Mouse (Mus musculus) midbrain, embryonic 11.5 days (tissue): ENCODE data around the gene Itga1. TPM values are rescaled to one million over a fixed set of nuclear protein-coding genes. Genes with fewer than 3 reads are reported as not detected.

Experiments
- ATAC-seq: fragments of 200-750 bp; cut with Nextera tagmentation; 2 replicates; pipeline ENCODE4 v1.8.0; 2017; ENCODE audit warnings: moderate TSS enrichment, moderate library complexity; ENCODE audit not compliant: low FRiP score
- DNase-seq: peaks from one replicate; pipeline ENCODE4 v3.0.0; 2015; ENCODE audit warnings: low spot score; ENCODE audit errors: missing footprints
- H3K27ac ChIP-seq: fragments of 300-500 bp; sonication (generic); 2 replicates; pipeline ENCODE4 v1.5.1; 2014; ENCODE audit warnings: low read depth, low read length
- H3K27me3 ChIP-seq: fragments of 300-500 bp; sonication (generic); 2 replicates; pipeline ENCODE4 v1.6.1; 2014; ENCODE audit warnings: mild to moderate bottlenecking, low read length, moderate library complexity, mixed read lengths; ENCODE audit not compliant: control insufficient read depth, insufficient read depth
- H3K36me3 ChIP-seq: fragments of 300-500 bp; sonication (generic); 2 replicates; pipeline ENCODE4 v1.6.1; 2014; ENCODE audit warnings: mild to moderate bottlenecking, low read length, moderate library complexity, mixed read lengths; ENCODE audit not compliant: control insufficient read depth, insufficient read depth
- H3K4me1 ChIP-seq: fragments of 300-500 bp; sonication (generic); 2 replicates; pipeline ENCODE4 v1.6.1; 2014; ENCODE audit warnings: low read length; ENCODE audit not compliant: control insufficient read depth, insufficient read depth
- H3K4me2 ChIP-seq: fragments of 300-500 bp; sonication (generic); 2 replicates; pipeline ENCODE4 v1.6.1; 2014; ENCODE audit warnings: mild to moderate bottlenecking, moderate library complexity
- H3K4me3 ChIP-seq: fragments of 300-500 bp; sonication (generic); 2 replicates; pipeline ENCODE4 v1.5.1; 2014; ENCODE audit warnings: low read depth, low read length
- H3K9ac ChIP-seq: fragments of 300-500 bp; sonication (generic); 2 replicates; pipeline ENCODE4 v1.6.1; 2014; ENCODE audit warnings: low read length
- H3K9me3 ChIP-seq: fragments of 300-500 bp; sonication (generic); 2 replicates; pipeline ENCODE4 v1.6.1; 2016; ENCODE audit warnings: low read length; ENCODE audit not compliant: control insufficient read depth
- WGBS: fragments of 180-500 bp; shearing (Covaris S2); extraction: QIAGEN DNeasy Blood & Tissue Kit; methylation state at CpG from one replicate; pipeline ENCODE4 v1.1.7; 2014; 5-methylcytosine and 5-hydroxymethylcytosine counted together
- polyA plus RNA-seq: library from polyadenylated mRNA; unstranded; fragments of >200 nt; fragmentation: Nextera tagmentation; extraction: Ambion mirVana; gene quantifications from 2 replicates; pipeline ENCODE4 v1.2.1, GENCODE M21; 2014

Itga1 gene
- polyA plus RNA-seq, 1 experiment from 2014 or later: 6.3 TPM

GRCm38 (mm10) chr13:114964233-114964632 lies 137.5 kb downstream of the Itga1 start:
- Histone ChIP-seq H3K4me2 (no peak overlapping the region), H3K4me1 (no peaks in the 10 kb centered on the region), H3K36me3 (no peaks in the 10 kb centered on the region), H3K27ac (no peak overlapping the region), H3K9ac (no peak overlapping the region), H3K27me3 (no peaks in the 10 kb centered on the region), H3K9me3 (no peaks in the 10 kb centered on the region), H3K4me3 (no peak overlapping the region)
- peak; percentile 91 for ATAC-seq
- WGBS: 35% methylated on average over 2 of the region's 2 CpGs
- DNase-seq: peak; percentile 95

DNA sequence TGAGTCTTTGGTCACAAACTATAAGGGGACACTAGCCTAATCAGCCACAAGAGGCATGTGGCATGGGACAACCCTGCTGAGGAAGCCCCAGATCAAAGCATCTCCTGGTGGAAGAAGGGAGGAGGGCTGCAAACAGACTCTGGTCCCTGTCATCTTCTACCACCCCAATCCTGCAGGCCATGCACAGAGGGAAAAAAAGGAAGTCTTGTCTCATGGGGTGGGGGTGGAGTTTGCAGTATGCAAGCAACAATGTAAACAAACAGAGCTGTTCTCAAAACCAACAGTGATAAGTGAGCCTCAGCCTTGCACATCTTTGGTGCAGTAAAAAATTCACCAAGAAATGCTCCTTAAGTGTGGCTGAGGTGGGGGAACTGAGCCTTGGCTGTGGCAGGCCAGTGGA lies 147.2 kb downstream of the Itga1 start:
- no peak overlapping the region for H3K4me3 ChIP-seq
- ATAC-seq (no peak), DNase-seq (no peak)
- H3K4me2 ChIP-seq: no peak overlapping the region
- H3K36me3 ChIP-seq: no peaks in the 10 kb centered on the region
- H3K27me3 ChIP-seq: no peaks in the 10 kb centered on the region
- H3K9me3 ChIP-seq: no peaks in the 10 kb centered on the region
- H3K4me1 ChIP-seq: no peaks in the 10 kb centered on the region
- H3K9ac ChIP-seq: no peak overlapping the region
- no peak overlapping the region for H3K27ac ChIP-seq

DNA sequence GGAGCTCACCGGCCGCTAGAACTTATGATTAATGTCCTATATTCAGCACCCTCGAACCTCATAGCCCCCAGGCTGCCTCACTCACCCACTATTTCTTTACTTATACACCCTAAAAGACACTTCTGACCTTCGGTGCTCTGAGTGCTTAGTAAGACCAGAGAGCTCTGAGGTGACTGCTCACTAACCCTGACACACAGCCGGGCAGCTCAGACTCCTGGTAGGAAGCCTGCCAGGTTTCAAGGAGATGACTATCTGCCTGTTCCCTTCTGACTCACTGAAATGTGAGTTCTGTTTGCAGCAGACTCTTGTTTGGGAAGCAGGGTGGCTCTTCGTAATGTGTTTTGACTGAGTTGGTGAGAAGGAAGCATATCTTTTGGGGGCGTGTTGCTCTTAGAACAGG lies 168.2 kb downstream of the Itga1 start:
- ATAC-seq (no peak), DNase-seq (no peak)
- H3K9ac ChIP-seq: no peak overlapping the region
- no peaks in the 10 kb centered on the region for H3K9me3 ChIP-seq
- H3K4me1 ChIP-seq: peaks cover 9% of the 10 kb centered on the region
- H3K36me3 ChIP-seq: no peaks in the 10 kb centered on the region
- no peak overlapping the region for H3K27ac ChIP-seq
- peaks cover 17% of the 10 kb centered on the region for H3K27me3 ChIP-seq
- H3K4me2 ChIP-seq: no peak overlapping the region
- 92% methylated on average over 7 of the region's 7 CpGs for WGBS
- H3K4me3 ChIP-seq: no peak overlapping the region

DNA sequence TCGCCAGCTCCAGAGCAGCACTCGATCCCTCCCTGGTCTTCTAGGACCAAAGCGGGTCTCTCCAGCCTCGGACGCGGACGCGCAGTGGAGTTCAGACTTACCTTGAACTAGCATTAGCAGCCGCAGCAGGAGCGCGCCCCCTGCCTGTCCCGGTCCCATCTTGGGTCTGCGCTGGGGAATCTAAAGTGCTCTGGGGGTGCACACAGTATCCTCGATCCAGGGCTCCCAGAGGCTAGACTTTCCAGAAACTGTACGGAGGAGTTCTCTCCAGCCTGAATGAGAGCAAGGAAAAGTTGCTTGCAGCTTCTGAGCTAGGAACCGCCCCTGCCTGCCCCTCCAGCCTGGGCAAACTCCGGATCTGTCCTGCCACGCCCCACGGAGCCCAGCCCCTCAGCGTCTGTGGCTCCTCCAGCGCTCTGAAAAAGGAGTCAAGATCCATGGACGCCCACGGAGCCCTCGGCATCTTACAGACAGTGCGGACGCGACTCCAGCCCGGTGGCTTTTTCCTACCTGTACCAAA lies 169.9 kb downstream of the Itga1 start, which contains the start of gene Itga2:
Gene Itga2, minus strand, starts transcription at position 326 of the 520 bp plus-strand sequence.
- ATAC-seq (peak; percentile 83), DNase-seq (peak; percentile 96)
- Histone ChIP-seq H3K4me1 (peaks cover 9% of the 10 kb centered on the region), H3K27ac (no peak within 1 kb of the TSS), H3K36me3 (no peaks in the 10 kb centered on the region), H3K4me2 (peak within 1 kb of the TSS; percentile 72), H3K4me3 (peak within 1 kb of the TSS; percentile 30), H3K9ac (peak within 1 kb of the TSS; percentile 47), H3K27me3 (peaks cover 17% of the 10 kb centered on the region), H3K9me3 (no peaks in the 10 kb centered on the region)
- 4% methylated on average over 28 of the region's 28 CpGs for WGBS

DNA sequence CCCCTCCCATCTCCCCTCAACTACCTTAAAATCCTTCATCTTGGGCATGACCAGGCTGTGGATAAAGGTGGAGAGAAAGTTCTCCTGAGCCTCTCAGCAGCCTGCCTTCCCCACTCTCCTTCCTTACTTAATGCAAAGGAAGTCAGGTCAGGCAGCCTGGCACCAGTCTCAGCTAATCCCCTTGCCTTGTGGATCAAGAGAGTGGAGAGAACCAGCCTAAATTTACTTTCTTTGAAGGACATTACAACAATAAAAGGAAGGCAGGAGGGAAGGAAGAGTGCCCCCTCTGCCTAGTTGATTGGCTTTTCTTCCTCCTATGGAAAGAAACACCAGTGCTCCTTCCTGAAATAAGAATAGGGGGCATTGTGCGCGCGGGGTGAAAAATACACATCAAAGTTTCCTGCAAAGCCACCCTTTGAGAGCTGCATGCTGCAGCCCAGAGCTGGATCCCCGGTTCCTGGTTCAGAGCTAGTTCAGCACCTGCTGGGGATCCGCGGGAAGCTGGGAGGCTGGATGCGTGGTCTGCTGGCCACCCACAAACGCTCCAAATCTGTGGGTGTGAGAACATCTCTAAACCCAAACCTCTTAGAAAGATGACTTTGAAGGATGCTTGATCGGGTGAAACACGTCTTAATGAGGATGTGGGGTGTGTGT lies 170.6 kb downstream of the Itga1 start:
- peak overlapping the region; percentile 30 for H3K4me3 ChIP-seq
- DNase-seq (peak; percentile 92), ATAC-seq (peak; percentile 58)
- 1% methylated on average over 10 of the region's 10 CpGs for WGBS
- H3K9me3 ChIP-seq: no peaks in the 10 kb centered on the region
- peaks cover 21% of the 10 kb centered on the region for H3K27me3 ChIP-seq
- H3K27ac ChIP-seq: no peak overlapping the region
- H3K9ac ChIP-seq: peak overlapping the region; percentile 47
- H3K36me3 ChIP-seq: no peaks in the 10 kb centered on the region
- peak overlapping the region; percentile 72 for H3K4me2 ChIP-seq
- H3K4me1 ChIP-seq: peaks cover 9% of the 10 kb centered on the region

DNA sequence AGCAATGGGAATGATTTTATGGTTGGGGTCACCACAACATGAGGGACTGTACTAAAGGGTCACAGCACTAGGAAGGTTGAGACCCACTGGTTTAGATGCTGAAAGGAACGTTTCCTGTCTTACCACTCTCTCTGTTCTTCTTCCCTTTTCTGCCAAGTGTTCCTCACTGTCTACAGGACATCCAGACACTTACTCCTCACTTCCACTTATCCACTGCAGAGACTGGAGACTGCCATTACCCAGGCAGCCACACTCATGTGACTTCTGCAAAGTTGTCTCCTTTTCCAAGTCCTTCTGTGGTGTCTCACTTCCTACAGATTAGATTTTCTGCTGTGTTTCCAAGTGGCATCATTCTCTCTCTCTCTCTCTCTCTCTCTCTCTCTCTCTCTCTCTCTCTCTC lies 177.0 kb downstream of the Itga1 start:
- H3K9ac ChIP-seq: no peak overlapping the region
- peaks cover 25% of the 10 kb centered on the region for H3K27me3 ChIP-seq
- H3K9me3 ChIP-seq: peaks cover 4% of the 10 kb centered on the region; the same call in 1 of the 2 replicates
- no peak overlapping the region for H3K4me3 ChIP-seq
- no peak for ATAC-seq
- H3K4me2 ChIP-seq: no peak overlapping the region
- H3K36me3 ChIP-seq: no peaks in the 10 kb centered on the region
- 60% methylated on average over 1 of the region's 1 CpGs for WGBS
- H3K27ac ChIP-seq: no peak overlapping the region
- H3K4me1 ChIP-seq: peaks cover 11% of the 10 kb centered on the region
- no peak for DNase-seq

DNA sequence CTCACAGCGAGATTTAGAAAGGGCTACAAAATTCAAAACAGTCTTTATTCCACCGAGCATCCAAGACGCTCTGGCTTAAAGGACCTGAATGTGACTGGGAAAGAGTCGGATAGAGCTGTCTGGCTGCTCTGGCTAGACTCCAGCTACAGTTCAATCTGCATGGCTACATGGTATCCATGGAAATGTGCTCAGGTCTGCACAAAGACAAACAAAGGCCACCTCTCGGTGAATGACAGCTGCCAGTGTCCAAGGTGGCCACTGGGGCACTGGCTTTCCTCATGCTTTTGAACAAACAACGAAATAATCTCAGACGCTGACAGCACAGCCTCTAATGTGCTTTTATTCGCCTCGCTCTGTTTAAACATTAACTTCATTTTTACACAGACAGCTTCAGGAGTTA lies 178.4 kb downstream of the Itga1 start:
- no peak overlapping the region for H3K4me3 ChIP-seq
- WGBS: 13% methylated on average over 9 of the region's 9 CpGs
- peaks cover 4% of the 10 kb centered on the region; the same call in 1 of the 2 replicates for H3K9me3 ChIP-seq
- H3K27ac ChIP-seq: peak overlapping the region; percentile 17; the same call in 1 of the 2 replicates
- DNase-seq: peak; percentile 92
- H3K36me3 ChIP-seq: no peaks in the 10 kb centered on the region
- H3K4me1 ChIP-seq: peaks cover 11% of the 10 kb centered on the region
- H3K9ac ChIP-seq: no peak overlapping the region
- peak; percentile 98 for ATAC-seq
- peak overlapping the region; percentile 25 for H3K4me2 ChIP-seq
- H3K27me3 ChIP-seq: peaks cover 21% of the 10 kb centered on the region

- no peak for DNase-seq
- H3K36me3 ChIP-seq: no peaks in the 10 kb centered on the region
- 71% methylated on average over 5 of the region's 5 CpGs for WGBS
- H3K27ac ChIP-seq: no peak overlapping the region
- ATAC-seq: no peak
- H3K9ac ChIP-seq: no peak overlapping the region
- no peak overlapping the region for H3K4me2 ChIP-seq
- H3K4me1 ChIP-seq: no peaks in the 10 kb centered on the region
- H3K4me3 ChIP-seq: no peak overlapping the region
- no peaks in the 10 kb centered on the region for H3K27me3 ChIP-seq
- H3K9me3 ChIP-seq: peaks cover 4% of the 10 kb centered on the region; the same call in 1 of the 2 replicates
These were observed 186.0 kb downstream of the Itga1 start for GRCm38 (mm10) chr13:114915767-114916166.

GRCm38 (mm10) chr13:114914963-114915362 lies 186.8 kb downstream of the Itga1 start:
- Histone ChIP-seq H3K9ac (no peak overlapping the region), H3K27ac (no peak overlapping the region), H3K4me3 (no peak overlapping the region), H3K27me3 (no peaks in the 10 kb centered on the region), H3K4me1 (no peaks in the 10 kb centered on the region), H3K36me3 (no peaks in the 10 kb centered on the region), H3K9me3 (peaks cover 2% of the 10 kb centered on the region; the same call in 1 of the 2 replicates), H3K4me2 (no peak overlapping the region)
- DNase-seq (no peak), ATAC-seq (no peak)
- WGBS: 87% methylated on average over 4 of the region's 4 CpGs
